Mouse (Mus musculus) midbrain, postnatal 0 days (tissue): Measurements from ENCODE around the gene Hist1h3e. TPM values are rescaled to one million over a fixed set of nuclear protein-coding genes. Genes with fewer than 3 reads are reported as not detected.
"Not testable (repeated sequence)": the region's sequence is repeated elsewhere in the genome, so short reads cannot be mapped to it uniquely, and the experiment has no call there.

ENCODE experiments used
- ATAC-seq: fragments of 200-750 bp; cut with Nextera tagmentation; 2 replicates; pipeline ENCODE4 v1.8.0; 2017; ENCODE audit warnings: moderate number of reproducible peaks, mild to moderate bottlenecking, moderate TSS enrichment, moderate library complexity; ENCODE audit not compliant: low FRiP score
- DNase-seq: peaks from one replicate; pipeline ENCODE4 v3.0.0-alpha.2; 2015; ENCODE audit warnings: low spot score
- H3K27ac ChIP-seq: fragments of 300-500 bp; sonication (generic); 2 replicates; pipeline ENCODE4 v1.5.1; 2014; ENCODE audit warnings: low read depth, mild to moderate bottlenecking, low read length, mixed read lengths
- H3K27me3 ChIP-seq: fragments of 300-500 bp; sonication (generic); 2 replicates; pipeline ENCODE4 v1.6.1; 2014; ENCODE audit warnings: low read length, control low read depth, mixed read lengths; ENCODE audit not compliant: insufficient read depth
- H3K36me3 ChIP-seq: fragments of 300-500 bp; sonication (generic); 2 replicates; pipeline ENCODE4 v1.6.1; 2014; ENCODE audit warnings: low read length, control low read depth, mixed read lengths; ENCODE audit not compliant: insufficient read depth
- H3K4me1 ChIP-seq: fragments of 300-500 bp; sonication (generic); 2 replicates; pipeline ENCODE4 v1.6.1; 2014; ENCODE audit warnings: mild to moderate bottlenecking, control low read depth, antibody characterized with exemption, low read length, mixed read lengths; ENCODE audit not compliant: insufficient read depth
- H3K4me2 ChIP-seq: fragments of 300-500 bp; sonication (generic); 2 replicates; pipeline ENCODE4 v1.6.1; 2014; ENCODE audit warnings: low read depth, mild to moderate bottlenecking, low read length, mixed read lengths; ENCODE audit not compliant: poor library complexity, severe bottlenecking
- H3K4me3 ChIP-seq: fragments of 300-500 bp; sonication (generic); 2 replicates; pipeline ENCODE4 v1.5.1; 2014; ENCODE audit warnings: low read depth, mild to moderate bottlenecking, low read length, moderate library complexity
- H3K9ac ChIP-seq: fragments of 300-500 bp; sonication (generic); replicated peaks from 2 replicates; pipeline ENCODE4 v1.6.1; 2014; ENCODE audit warnings: mild to moderate bottlenecking, low read length, moderate library complexity, mixed read lengths; ENCODE audit not compliant: poor library complexity, severe bottlenecking
- H3K9me3 ChIP-seq: fragments of 300-500 bp; sonication (generic); 2 replicates; pipeline ENCODE4 v1.6.1; 2016; ENCODE audit warnings: low read length, control low read depth
- CTCF ChIP-seq: IDR thresholded peaks from 2 replicates; pipeline ENCODE4 v1.5.1; 2016; ENCODE audit warnings: antibody characterized with exemption, mild to moderate bottlenecking
- WGBS: fragments of 180-500 bp; shearing (Covaris S2); extraction: QIAGEN DNeasy Blood & Tissue Kit; methylation state at CpG from one replicate; pipeline ENCODE4 v1.1.7; 2014; 5-methylcytosine and 5-hydroxymethylcytosine counted together
- polyA plus RNA-seq: library from polyadenylated mRNA; unstranded; fragments of >200 nt; fragmentation: Nextera tagmentation; extraction: Ambion mirVana; gene quantifications from 2 replicates; pipeline ENCODE4 v1.2.1, GENCODE M21; 2015
- total RNA-seq: library from RNA; depleted of rRNA; stranded (reverse); fragments of >200 nt; gene quantifications from 2 replicates; pipeline ENCODE4 v1.2.3, GENCODE M21; 2014

The Hist1h3e gene
- total and polyA plus RNA-seq, 2 experiments from 2014 or later, result 1.2 to 384 TPM

GRCm38 (mm10) chr13:23564482-23564881 is 2.3 kb upstream of the Hist1h3e start:
- WGBS, result 89% methylated on average over 2 of the region's 2 CpGs
- H3K9me3 ChIP-seq, result no peaks in the 10 kb centered on the region
- H3K27ac ChIP-seq, result no peak overlapping the region

GRCm38 (mm10) chr13:23562699-23563462 is 712 bp upstream of the Hist1h3e start:
- Histone ChIP-seq H3K36me3 (no peaks in the 10 kb centered on the region), H3K27ac (peak overlapping the region; percentile 94), H3K27me3 (no peaks in the 10 kb centered on the region), H3K9ac (peak overlapping the region; percentile 56), H3K4me2 (peak overlapping the region; percentile 70), H3K4me3 (peak overlapping the region; percentile 42), H3K4me1 (no peaks in the 10 kb centered on the region), H3K9me3 (no peaks in the 10 kb centered on the region)
- DNase-seq, result peak; percentile 87
- peak; percentile 77 for TF ChIP-seq CTCF
- WGBS, result 1% methylated on average over 18 of the region's 18 CpGs
- ATAC-seq, result peak; percentile 61

More at GRCm38 (mm10) chr13:23564482-23564881, 2.3 kb upstream of the Hist1h3e start:
- no peak overlapping the region for H3K4me3 ChIP-seq
- no peak for TF ChIP-seq CTCF
- H3K36me3 ChIP-seq, result no peaks in the 10 kb centered on the region
- DNase-seq (no peak), ATAC-seq (no peak)
- no peak overlapping the region for H3K9ac ChIP-seq
- no peak overlapping the region for H3K4me2 ChIP-seq
- no peaks in the 10 kb centered on the region for H3K4me1 ChIP-seq
- H3K27me3 ChIP-seq, result no peaks in the 10 kb centered on the region

GRCm38 (mm10) chr13:23561531-23561882 is 662 bp downstream of the Hist1h3e start:
- H3K9me3 ChIP-seq, H3K27me3 ChIP-seq, DNase-seq, H3K36me3 ChIP-seq, H3K9ac ChIP-seq, H3K4me1 ChIP-seq, H3K27ac ChIP-seq, ATAC-seq: not testable (repeated sequence)
- peak overlapping the region; percentile 70; the same call in 1 of the 2 replicates for H3K4me2 ChIP-seq
- 0% methylated on average over 2 of the region's 5 CpGs for WGBS
- peak overlapping the region; percentile 42 for H3K4me3 ChIP-seq

- WGBS, result 12% methylated on average over 2 of the region's 2 CpGs
- H3K4me3 ChIP-seq, ATAC-seq, H3K27me3 ChIP-seq, H3K27ac ChIP-seq, H3K9me3 ChIP-seq, H3K4me1 ChIP-seq, H3K4me2 ChIP-seq, DNase-seq, H3K9ac ChIP-seq, H3K36me3 ChIP-seq: not testable (repeated sequence)
Measured at GRCm38 (mm10) chr13:23560699-23561098, 1.5 kb downstream of the Hist1h3e start.

GRCm38 (mm10) chr13:23556906-23557305 is 5.3 kb downstream of the Hist1h3e start:
- H3K4me1 ChIP-seq, result peaks cover 2% of the 10 kb centered on the region; the same call in 1 of the 2 replicates
- no peak overlapping the region for H3K4me3 ChIP-seq
- no peak overlapping the region for H3K27ac ChIP-seq
- no peak for TF ChIP-seq CTCF
- DNase-seq, result no peak
- no peaks in the 10 kb centered on the region for H3K36me3 ChIP-seq
- 71% methylated on average over 3 of the region's 3 CpGs for WGBS
- no peaks in the 10 kb centered on the region for H3K27me3 ChIP-seq
- H3K9ac ChIP-seq, result no peak overlapping the region
- no peak overlapping the region for H3K4me2 ChIP-seq
- no peak for ATAC-seq
- no peaks in the 10 kb centered on the region for H3K9me3 ChIP-seq

GRCm38 (mm10) chr13:23555839-23556416 is 6.2 kb downstream of the Hist1h3e start:
- peak overlapping the region; percentile 97 for H3K4me2 ChIP-seq
- no peaks in the 10 kb centered on the region for H3K27me3 ChIP-seq
- under 1% methylated on average over 18 of the region's 18 CpGs for WGBS
- ATAC-seq (peak; percentile 76), DNase-seq (peak; percentile 97)
- TF ChIP-seq CTCF, result no peak; the same call in 1 of the 2 replicates
- no peaks in the 10 kb centered on the region for H3K36me3 ChIP-seq
- H3K9me3 ChIP-seq, result no peaks in the 10 kb centered on the region
- peaks cover 3% of the 10 kb centered on the region; the same call in 1 of the 2 replicates for H3K4me1 ChIP-seq
- H3K9ac ChIP-seq, result peak overlapping the region; percentile 51
- H3K4me3 ChIP-seq, result peak overlapping the region; percentile 48
- H3K27ac ChIP-seq, result peak overlapping the region; percentile 70
